Mouse (Mus musculus) forebrain, postnatal 0 days (tissue): ENCODE measurements at regions not wholly inside any gene's neighbourhood (a gene's known extent, or its start where the extent isn't known, plus 50 kb on each side); places are given as distances from the start of the nearest gene placed in this dataset.

Experiments
- ATAC-seq: fragments of 200-750 bp; cut with Nextera tagmentation; 2 replicates; pipeline ENCODE4 v1.8.0; 2017; ENCODE audit warnings: mild to moderate bottlenecking, moderate library complexity
- DNase-seq: peaks from one replicate; pipeline ENCODE4 v3.0.0-alpha.2; 2015
- H3K27ac ChIP-seq: fragments of 300-500 bp; sonication (generic); 2 replicates; pipeline ENCODE4 v1.5.1; 2014; ENCODE audit warnings: low read depth, mild to moderate bottlenecking, antibody characterized with exemption, low read length, moderate library complexity, mixed read lengths
- H3K27me3 ChIP-seq: fragments of 300-500 bp; sonication (generic); 2 replicates; pipeline ENCODE4 v1.6.1; 2014; ENCODE audit warnings: mild to moderate bottlenecking, low read length, mixed read lengths; ENCODE audit not compliant: insufficient read depth
- H3K36me3 ChIP-seq: fragments of 300-500 bp; sonication (generic); 2 replicates; pipeline ENCODE4 v1.6.1; 2014; ENCODE audit warnings: mild to moderate bottlenecking, moderate library complexity; ENCODE audit not compliant: insufficient read depth
- H3K4me1 ChIP-seq: fragments of 300-500 bp; sonication (generic); 2 replicates; pipeline ENCODE4 v1.6.1; 2014; ENCODE audit warnings: antibody characterized with exemption; ENCODE audit not compliant: insufficient read depth
- H3K4me2 ChIP-seq: fragments of 300-500 bp; sonication (generic); 2 replicates; pipeline ENCODE4 v1.6.1; 2014; ENCODE audit warnings: low read depth, mild to moderate bottlenecking, moderate library complexity
- H3K4me3 ChIP-seq: fragments of 300-500 bp; sonication (generic); 2 replicates; pipeline ENCODE4 v1.5.1; 2014; ENCODE audit warnings: low read depth, low read length, mixed read lengths
- H3K9ac ChIP-seq: fragments of 300-500 bp; sonication (generic); 2 replicates; pipeline ENCODE4 v1.6.1; 2014; ENCODE audit warnings: mild to moderate bottlenecking
- H3K9me3 ChIP-seq: fragments of 300-500 bp; sonication (generic); 2 replicates; pipeline ENCODE4 v1.6.1; 2016; ENCODE audit warnings: low read length
- CTCF ChIP-seq: sonication (generic); IDR thresholded peaks from 2 replicates; pipeline ENCODE4 v1.5.1; 2016; ENCODE audit warnings: antibody characterized with exemption, control low read depth, low read depth
- WGBS: fragments of 180-500 bp; shearing (Covaris S2); extraction: QIAGEN DNeasy Blood & Tissue Kit; methylation state at CpG from one replicate; pipeline ENCODE4 v1.1.7; 2014; 5-methylcytosine and 5-hydroxymethylcytosine counted together

DNA sequence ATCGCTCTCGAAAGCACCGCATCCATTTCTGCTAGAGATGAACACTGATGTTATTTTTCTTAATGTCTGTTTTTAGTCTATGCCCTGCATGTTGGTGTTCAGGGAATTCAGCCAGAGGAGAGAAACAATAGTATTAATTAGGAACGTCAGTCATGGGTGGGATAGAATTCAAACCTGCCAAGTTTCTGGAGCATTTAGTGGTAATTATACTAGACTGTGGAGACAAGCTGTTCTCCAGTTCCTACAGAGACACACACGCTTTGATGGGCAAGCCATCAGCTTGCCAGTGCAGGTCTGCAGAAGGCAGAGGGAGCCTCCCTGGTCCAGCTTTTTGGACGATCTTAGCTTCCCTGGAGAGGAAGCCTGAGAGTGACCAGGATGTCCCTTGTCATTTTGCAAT is 289.8 kb upstream of the Rbfox1 start:
- Histone ChIP-seq H3K4me2 (no peak overlapping the region), H3K27ac (no peak overlapping the region), H3K9ac (no peak overlapping the region), H3K36me3 (no peaks in the 10 kb centered on the region), H3K4me3 (no peak overlapping the region), H3K4me1 (peaks cover 9% of the 10 kb centered on the region), H3K27me3 (no peaks in the 10 kb centered on the region), H3K9me3 (no peaks in the 10 kb centered on the region)
- ATAC-seq (peak; percentile 50), DNase-seq (peak; percentile 39)
- 24% methylated on average over 6 of the region's 6 CpGs for WGBS
- no peak for TF ChIP-seq CTCF

DNA sequence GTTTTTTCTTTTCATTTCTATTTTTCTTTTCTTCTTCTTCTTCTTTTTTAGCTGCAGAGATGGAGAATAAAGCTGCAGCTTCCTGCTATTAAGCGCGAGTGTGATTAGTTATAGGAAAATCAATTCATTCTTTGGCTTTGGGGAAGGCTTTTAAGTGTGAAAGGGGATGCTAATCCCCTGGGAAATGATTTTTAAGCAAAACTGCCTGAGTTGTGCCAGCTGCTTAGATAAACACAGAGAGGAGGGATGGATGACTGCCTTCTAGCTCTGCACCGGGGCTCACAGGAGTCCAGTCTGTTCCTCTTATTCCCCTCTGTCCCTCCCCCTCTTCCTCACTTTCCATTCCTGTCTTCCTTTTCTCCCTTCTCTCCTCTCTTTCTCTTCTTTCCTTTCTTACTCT is 306.8 kb upstream of the Rbfox1 start:
- no peaks in the 10 kb centered on the region for H3K9me3 ChIP-seq
- no peak overlapping the region for H3K4me3 ChIP-seq
- no peak overlapping the region for H3K4me2 ChIP-seq
- no peak for ATAC-seq
- H3K27ac ChIP-seq: no peak overlapping the region
- H3K27me3 ChIP-seq: no peaks in the 10 kb centered on the region
- TF ChIP-seq CTCF: no peak
- no peak for DNase-seq
- WGBS: 10% methylated on average over 3 of the region's 3 CpGs
- H3K9ac ChIP-seq: no peak overlapping the region
- H3K36me3 ChIP-seq: no peaks in the 10 kb centered on the region
- peaks cover 4% of the 10 kb centered on the region; the same call in 1 of the 2 replicates for H3K4me1 ChIP-seq

DNA sequence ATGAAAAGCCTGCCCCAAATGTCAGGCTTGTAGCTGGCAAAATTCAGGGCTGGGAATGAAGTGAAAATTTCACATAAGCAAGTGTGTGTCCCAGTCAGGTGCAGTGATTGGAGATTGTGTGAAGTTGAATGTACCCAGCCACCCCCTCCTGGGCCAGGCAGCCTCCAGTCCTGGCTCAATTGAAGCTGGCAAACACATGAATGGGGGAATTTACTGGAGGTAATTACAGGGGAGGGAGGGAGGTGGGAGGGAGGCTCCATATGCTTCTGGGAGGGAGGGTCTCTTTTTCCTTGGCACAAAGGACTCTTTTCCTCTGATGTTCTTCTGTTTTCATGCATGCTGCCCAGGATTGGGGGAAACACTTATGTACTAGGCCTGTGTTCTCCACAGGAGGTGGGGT is 312.4 kb upstream of the Rbfox1 start:
- ATAC-seq (peak; percentile 56; the same call in 1 of the 2 replicates), DNase-seq (peak; percentile 26)
- TF ChIP-seq CTCF: no peak
- Histone ChIP-seq H3K4me3 (no peak overlapping the region), H3K27ac (no peak overlapping the region), H3K36me3 (no peaks in the 10 kb centered on the region), H3K9me3 (no peaks in the 10 kb centered on the region), H3K4me1 (peaks cover 13% of the 10 kb centered on the region; the same call in 1 of the 2 replicates), H3K9ac (no peak overlapping the region), H3K27me3 (no peaks in the 10 kb centered on the region), H3K4me2 (no peak overlapping the region)

DNA sequence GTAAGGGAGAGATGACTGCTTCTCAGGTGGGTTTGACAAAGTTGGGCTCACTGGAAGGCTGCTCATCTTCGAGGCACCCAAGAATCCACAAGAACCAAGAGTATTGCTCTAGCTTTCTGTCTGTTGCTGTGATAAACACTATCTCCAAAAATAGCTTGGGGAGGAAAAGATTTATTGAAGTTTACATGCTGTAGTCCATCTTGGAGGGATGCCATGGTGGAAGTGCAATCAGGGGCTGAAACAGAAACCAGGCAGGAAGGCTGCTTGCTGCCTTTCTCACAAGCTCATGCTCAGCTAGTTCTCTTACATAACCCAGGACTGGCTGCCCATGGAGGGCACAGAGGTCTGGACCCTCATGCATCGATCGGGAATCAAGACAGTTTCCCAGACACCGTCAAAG is 314.5 kb upstream of the Rbfox1 start:
- Histone ChIP-seq H3K36me3 (no peaks in the 10 kb centered on the region), H3K4me2 (no peak overlapping the region), H3K27me3 (no peaks in the 10 kb centered on the region), H3K4me3 (no peak overlapping the region), H3K4me1 (peaks cover 13% of the 10 kb centered on the region; the same call in 1 of the 2 replicates), H3K9me3 (no peaks in the 10 kb centered on the region), H3K27ac (no peak overlapping the region), H3K9ac (no peak overlapping the region)
- no peak for DNase-seq
- 86% methylated on average over 4 of the region's 4 CpGs for WGBS
- ATAC-seq: no peak
- no peak for TF ChIP-seq CTCF

DNA sequence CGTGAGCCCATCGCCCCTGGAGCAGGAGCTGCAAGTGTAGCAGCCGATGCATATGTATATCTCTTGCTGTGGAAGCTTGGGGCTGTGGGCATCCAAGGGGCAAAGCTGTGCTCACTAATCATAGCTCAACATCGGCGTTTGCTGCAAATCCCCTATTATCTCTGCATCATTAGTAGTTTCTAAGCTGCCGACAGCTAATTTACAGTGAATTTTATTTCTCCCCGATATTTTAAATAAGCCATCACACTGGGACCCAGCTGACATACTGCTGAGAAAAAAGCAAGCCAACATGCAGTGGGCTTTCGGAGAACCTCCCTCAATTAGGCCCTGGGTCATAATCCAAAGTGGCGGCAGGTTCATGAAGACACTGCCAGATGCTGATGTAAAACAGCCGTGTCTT is 313.3 kb upstream of the Eef2kmt start:
- ATAC-seq: no peak

DNA sequence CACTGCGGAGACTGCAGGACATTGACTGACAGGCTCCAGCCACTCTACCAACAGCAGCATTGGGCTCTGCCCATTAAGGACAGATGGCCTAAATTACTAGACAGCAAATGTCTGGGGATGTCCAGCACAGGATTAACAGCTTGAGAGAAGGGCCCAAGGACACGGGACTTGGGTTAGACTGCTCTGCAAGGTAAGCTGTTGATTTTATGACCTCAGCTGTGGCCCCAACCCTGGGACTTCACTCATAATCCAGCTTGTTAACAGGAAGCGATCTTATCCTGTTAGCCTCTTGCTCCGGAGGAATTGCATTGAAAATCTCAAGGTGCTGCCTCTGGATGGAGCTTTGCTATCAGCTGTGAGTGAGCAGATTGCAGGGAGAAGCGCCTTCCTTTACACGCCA is 293.2 kb upstream of the Eef2kmt start:
- no peak overlapping the region for H3K4me3 ChIP-seq
- WGBS: 73% methylated on average over 6 of the region's 6 CpGs
- H3K27ac ChIP-seq: no peak overlapping the region
- DNase-seq (no peak), ATAC-seq (no peak)
- H3K27me3 ChIP-seq: no peaks in the 10 kb centered on the region
- no peak overlapping the region for H3K9ac ChIP-seq
- no peaks in the 10 kb centered on the region for H3K4me1 ChIP-seq
- no peak overlapping the region for H3K4me2 ChIP-seq
- H3K9me3 ChIP-seq: no peaks in the 10 kb centered on the region
- H3K36me3 ChIP-seq: no peaks in the 10 kb centered on the region
- TF ChIP-seq CTCF: no peak

More for the DNA sequence above, 313.3 kb upstream of the Eef2kmt start:
- H3K4me2 ChIP-seq: no peak overlapping the region
- H3K4me3 ChIP-seq: no peak overlapping the region
- H3K36me3 ChIP-seq: no peaks in the 10 kb centered on the region
- DNase-seq: no peak
- H3K27ac ChIP-seq: no peak overlapping the region
- 25% methylated on average over 10 of the region's 10 CpGs for WGBS
- H3K9me3 ChIP-seq: no peaks in the 10 kb centered on the region
- H3K27me3 ChIP-seq: no peaks in the 10 kb centered on the region
- no peak overlapping the region for H3K9ac ChIP-seq
- H3K4me1 ChIP-seq: peaks cover 13% of the 10 kb centered on the region; the same call in 1 of the 2 replicates
- no peak for TF ChIP-seq CTCF

DNA sequence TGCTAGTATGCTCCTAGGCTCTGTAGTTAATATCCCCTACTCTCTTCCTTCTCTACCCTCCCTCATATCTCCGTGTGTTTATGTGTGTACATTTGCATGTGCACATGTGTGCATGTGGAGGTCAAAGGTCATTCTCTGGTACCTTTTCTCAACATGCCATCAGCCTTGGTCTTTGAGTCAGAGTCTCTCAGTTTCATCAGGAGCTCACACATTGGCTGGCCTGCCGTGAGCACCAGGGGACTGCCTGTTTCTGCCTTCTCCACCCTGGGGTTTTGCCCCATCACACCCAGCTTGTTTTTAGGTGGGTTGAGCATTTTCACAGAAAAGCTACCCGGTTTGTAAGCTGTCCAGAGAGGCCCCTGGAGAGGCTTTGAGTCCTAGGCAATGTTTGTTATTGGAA is 292.8 kb upstream of the Eef2kmt start:
- no peaks in the 10 kb centered on the region for H3K36me3 ChIP-seq
- H3K4me3 ChIP-seq: no peak overlapping the region
- H3K9ac ChIP-seq: no peak overlapping the region
- WGBS: 83% methylated on average over 3 of the region's 3 CpGs
- H3K4me2 ChIP-seq: no peak overlapping the region
- H3K27me3 ChIP-seq: no peaks in the 10 kb centered on the region
- TF ChIP-seq CTCF: no peak
- H3K9me3 ChIP-seq: no peaks in the 10 kb centered on the region
- no peaks in the 10 kb centered on the region for H3K4me1 ChIP-seq
- ATAC-seq (no peak), DNase-seq (no peak)
- H3K27ac ChIP-seq: no peak overlapping the region

DNA sequence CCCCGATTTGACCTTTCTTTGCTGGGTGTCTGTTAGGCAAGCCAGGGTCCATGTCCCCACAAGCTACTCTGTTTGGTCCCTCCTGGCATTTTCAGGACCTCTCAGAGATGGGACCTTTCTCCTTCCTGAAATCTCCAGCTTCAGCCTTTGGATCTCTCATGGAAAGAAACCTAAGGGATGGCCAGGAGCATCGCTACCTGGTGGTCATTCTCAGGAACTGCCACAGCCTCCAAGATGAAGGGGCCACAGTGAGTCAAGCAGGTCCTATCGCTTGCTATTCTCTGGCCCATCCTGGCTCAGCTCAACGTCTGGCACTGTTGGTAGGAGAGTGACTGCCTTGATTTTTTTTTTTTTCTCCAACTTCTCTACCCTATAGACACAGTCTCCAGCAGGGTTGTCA is 291.0 kb upstream of the Eef2kmt start:
- DNase-seq (no peak), ATAC-seq (no peak)
- H3K27me3 ChIP-seq: no peaks in the 10 kb centered on the region
- H3K4me1 ChIP-seq: no peaks in the 10 kb centered on the region
- no peak overlapping the region for H3K4me3 ChIP-seq
- 47% methylated on average over 4 of the region's 4 CpGs for WGBS
- H3K4me2 ChIP-seq: no peak overlapping the region
- no peaks in the 10 kb centered on the region for H3K36me3 ChIP-seq
- peak; percentile 19; the same call in 1 of the 2 replicates for TF ChIP-seq CTCF
- H3K9ac ChIP-seq: no peak overlapping the region
- H3K9me3 ChIP-seq: no peaks in the 10 kb centered on the region
- no peak overlapping the region for H3K27ac ChIP-seq
